Mouse (Mus musculus) intestine, embryonic 14.5 days (tissue): ENCODE measurements around the gene Gm15557. TPM values are rescaled to one million over a fixed set of nuclear protein-coding genes. Genes with fewer than 3 reads are reported as not detected.

Source experiments
- ATAC-seq: fragments of 200-750 bp; cut with Nextera tagmentation; replicated peaks from 2 replicates; pipeline ENCODE4 v1.8.0; 2017; ENCODE audit warnings: low read depth, moderate number of reproducible peaks, moderate TSS enrichment, moderate library complexity; ENCODE audit not compliant: low FRiP score, low TSS enrichment
- DNase-seq: peaks from one replicate; pipeline ENCODE4 v3.0.0-alpha.2; 2018; ENCODE audit warnings: low spot score
- H3K27ac ChIP-seq: fragments of 300-500 bp; sonication (generic); 2 replicates; pipeline ENCODE4 v1.5.1; 2014; ENCODE audit warnings: low read depth, mild to moderate bottlenecking, control low read depth
- H3K27me3 ChIP-seq: fragments of 300-500 bp; sonication (generic); replicated peaks from 2 replicates; pipeline ENCODE4 v1.6.1; 2014; ENCODE audit warnings: low read length, control low read depth; ENCODE audit not compliant: control insufficient read depth, insufficient read depth
- H3K36me3 ChIP-seq: fragments of 300-500 bp; sonication (generic); 2 replicates; pipeline ENCODE4 v1.6.1; 2014; ENCODE audit warnings: low read length, control low read depth; ENCODE audit not compliant: control insufficient read depth, insufficient read depth
- H3K4me1 ChIP-seq: fragments of 300-500 bp; sonication (generic); replicated peaks from 2 replicates; pipeline ENCODE4 v1.6.1; 2014; ENCODE audit warnings: low read length, control low read depth, mixed read lengths; ENCODE audit not compliant: control insufficient read depth, insufficient read depth
- H3K4me2 ChIP-seq: fragments of 300-500 bp; sonication (generic); 2 replicates; pipeline ENCODE4 v1.6.1; 2014; ENCODE audit warnings: low read length
- H3K4me3 ChIP-seq: fragments of 300-500 bp; sonication (generic); 2 replicates; pipeline ENCODE4 v1.5.1; 2014; ENCODE audit warnings: low read depth, low read length, control low read depth, mixed read lengths
- H3K9ac ChIP-seq: fragments of 300-500 bp; sonication (generic); 2 replicates; pipeline ENCODE4 v1.6.1; 2014; ENCODE audit warnings: mild to moderate bottlenecking, low read length
- H3K9me3 ChIP-seq: fragments of 300-500 bp; sonication (generic); 2 replicates; pipeline ENCODE4 v1.6.1; 2016; ENCODE audit warnings: low read length, control low read depth; ENCODE audit not compliant: control insufficient read depth
- WGBS: fragments of 180-500 bp; shearing (Covaris S2); extraction: QIAGEN DNeasy Blood & Tissue Kit; methylation state at CpG from one replicate; pipeline ENCODE4 v1.1.7; 2014; 5-methylcytosine and 5-hydroxymethylcytosine counted together
- polyA plus RNA-seq: library from polyadenylated mRNA; unstranded; fragments of >200 nt; fragmentation: Nextera tagmentation; extraction: Ambion mirVana; gene quantifications from 2 replicates; pipeline ENCODE4 v1.2.1, GENCODE M21; 2014

The Gm15557 gene
- polyA plus RNA-seq, 1 experiment from 2014 or later: not detected

- WGBS: 81% methylated on average over 10 of the region's 10 CpGs
- no peak overlapping the region for H3K4me2 ChIP-seq
- peaks cover 54% of the 10 kb centered on the region for H3K36me3 ChIP-seq
- H3K4me1 ChIP-seq: no peaks in the 10 kb centered on the region; the same call in none of the 2 replicates
- no peaks in the 10 kb centered on the region for H3K27me3 ChIP-seq
- H3K9ac ChIP-seq: no peak overlapping the region
- no peak overlapping the region for H3K27ac ChIP-seq
- H3K9me3 ChIP-seq: no peaks in the 10 kb centered on the region
- ATAC-seq (no peak), DNase-seq (no peak)
- H3K4me3 ChIP-seq: no peak overlapping the region
These were observed 21.3 kb downstream of the Gm15557 start for GRCm38 (mm10) chr2:155961862-155962261.

DNA sequence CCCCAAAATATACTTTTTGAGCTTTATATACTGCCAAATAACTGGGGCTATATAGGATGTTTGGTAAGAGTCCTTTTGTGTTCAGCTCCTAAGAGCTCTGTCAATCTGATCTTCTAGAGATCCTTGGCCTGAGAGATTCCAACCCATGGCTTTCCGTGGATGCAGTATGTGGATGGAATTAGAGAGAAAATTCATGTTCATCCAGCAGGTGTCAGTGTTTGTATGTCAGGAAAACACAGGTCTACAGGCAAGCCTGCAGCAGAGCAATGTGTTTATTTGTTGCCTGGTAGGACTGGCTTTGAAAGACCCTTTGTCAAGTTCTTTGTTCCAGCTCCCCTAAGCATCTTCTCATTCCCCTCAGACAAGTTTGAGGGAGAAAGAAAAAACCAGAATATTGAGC, 22.5 kb downstream of the Gm15557 start:
- no peaks in the 10 kb centered on the region; the same call in 1 of the 2 replicates for H3K4me1 ChIP-seq
- H3K27me3 ChIP-seq: no peaks in the 10 kb centered on the region
- no peak overlapping the region for H3K9ac ChIP-seq
- no peak overlapping the region for H3K4me3 ChIP-seq
- 39% methylated on average over 1 of the region's 1 CpGs for WGBS
- H3K9me3 ChIP-seq: no peaks in the 10 kb centered on the region
- peaks cover 65% of the 10 kb centered on the region for H3K36me3 ChIP-seq
- no peak for ATAC-seq
- no peak overlapping the region for H3K27ac ChIP-seq
- DNase-seq: no peak
- H3K4me2 ChIP-seq: no peak overlapping the region

DNA sequence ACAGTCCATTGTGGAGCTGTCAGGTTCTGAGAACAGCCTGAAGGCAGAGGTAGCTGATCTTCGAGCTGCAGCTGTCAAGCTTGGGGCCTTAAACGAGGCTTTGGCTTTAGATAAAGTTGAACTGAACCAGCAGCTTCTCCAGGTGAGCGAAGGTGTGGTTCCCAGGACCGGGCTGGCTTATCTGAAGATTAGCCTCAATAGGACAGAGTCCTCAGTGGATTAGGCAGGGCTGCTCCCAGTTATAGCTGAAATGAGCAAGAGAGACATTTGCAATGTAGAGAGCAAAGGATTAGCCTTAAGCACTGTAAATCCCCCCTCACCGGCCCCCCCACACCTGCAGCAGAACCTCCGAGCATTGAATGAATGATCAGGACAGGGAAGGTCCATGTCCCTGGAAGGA, 32.8 kb downstream of the Gm15557 start:
- Histone ChIP-seq H3K36me3 (peaks cover 93% of the 10 kb centered on the region), H3K9ac (no peak overlapping the region), H3K27ac (no peak overlapping the region), H3K27me3 (no peaks in the 10 kb centered on the region), H3K4me3 (no peak overlapping the region), H3K9me3 (no peaks in the 10 kb centered on the region), H3K4me2 (no peak overlapping the region), H3K4me1 (no peaks in the 10 kb centered on the region)
- WGBS: 77% methylated on average over 6 of the region's 6 CpGs
- DNase-seq: no peak
- no peak for ATAC-seq

GRCm38 (mm10) chr2:155974087-155974731, 33.7 kb downstream of the Gm15557 start:
- Histone ChIP-seq H3K36me3 (peaks cover 88% of the 10 kb centered on the region), H3K9me3 (no peaks in the 10 kb centered on the region), H3K4me2 (no peak overlapping the region), H3K4me1 (no peaks in the 10 kb centered on the region), H3K27me3 (no peaks in the 10 kb centered on the region), H3K27ac (no peak overlapping the region), H3K4me3 (no peak overlapping the region), H3K9ac (no peak overlapping the region)
- DNase-seq (no peak), ATAC-seq (no peak)
- 84% methylated on average over 14 of the region's 14 CpGs for WGBS

DNA sequence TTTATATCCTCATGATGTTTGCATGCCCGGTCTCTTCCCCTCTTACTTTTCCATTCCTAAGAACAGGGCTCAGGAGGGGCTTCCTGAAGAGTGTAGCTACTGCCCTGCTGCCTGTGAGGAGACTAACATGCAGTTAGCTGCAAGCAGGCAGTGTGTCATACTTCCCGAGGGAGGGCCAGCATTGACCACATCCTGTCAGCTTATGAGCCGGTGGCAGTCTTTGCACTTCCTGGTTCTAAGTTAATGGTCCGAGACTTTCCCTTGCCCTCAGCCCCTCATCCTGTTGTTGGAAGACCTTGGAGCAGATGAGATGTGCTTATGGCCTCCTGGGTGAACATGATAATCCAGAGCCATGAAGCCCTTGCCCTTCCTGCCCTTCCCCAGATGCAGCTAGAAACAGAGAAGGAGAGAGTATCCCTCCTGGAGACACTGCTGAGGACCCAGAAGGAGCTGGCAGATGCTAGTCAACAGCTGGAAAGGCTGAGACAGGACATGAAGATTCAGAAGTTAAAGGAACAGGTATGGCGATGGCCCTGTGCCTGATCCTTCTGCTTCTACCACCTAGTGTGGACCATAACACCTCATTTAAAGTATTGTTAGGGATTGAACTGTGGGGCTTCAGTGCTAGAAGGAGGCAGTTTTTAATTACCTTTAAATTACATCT, 38.9 kb downstream of the Gm15557 start:
- Histone ChIP-seq H3K27ac (no peak overlapping the region), H3K4me2 (no peak overlapping the region), H3K9me3 (no peaks in the 10 kb centered on the region), H3K36me3 (peaks cover 92% of the 10 kb centered on the region), H3K27me3 (no peaks in the 10 kb centered on the region), H3K9ac (no peak overlapping the region), H3K4me3 (no peak overlapping the region), H3K4me1 (no peaks in the 10 kb centered on the region)
- DNase-seq: no peak
- 86% methylated on average over 5 of the region's 5 CpGs for WGBS
- ATAC-seq: no peak

DNA sequence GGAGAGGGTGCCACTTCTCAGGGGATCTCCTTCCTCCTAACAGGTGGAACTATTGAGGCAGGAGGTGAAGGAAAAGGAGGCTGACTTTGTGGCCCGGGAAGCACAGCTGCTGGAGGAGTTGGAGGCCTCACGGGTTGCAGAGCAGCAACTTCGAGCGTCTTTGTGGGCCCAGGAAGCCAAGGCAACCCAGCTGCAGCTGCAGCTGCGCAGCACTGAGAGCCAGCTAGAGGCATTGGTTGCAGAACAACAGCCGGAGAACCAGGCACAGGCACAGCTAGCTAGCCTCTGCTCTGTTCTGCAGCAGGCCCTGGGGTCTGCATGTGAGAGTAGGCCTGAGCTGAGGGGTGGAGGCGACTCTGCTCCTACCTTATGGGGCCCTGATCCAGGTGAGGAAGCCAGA, 45.2 kb downstream of the Gm15557 start:
- no peaks in the 10 kb centered on the region for H3K27me3 ChIP-seq
- no peaks in the 10 kb centered on the region for H3K9me3 ChIP-seq
- no peaks in the 10 kb centered on the region for H3K4me1 ChIP-seq
- H3K4me3 ChIP-seq: no peak overlapping the region
- H3K4me2 ChIP-seq: no peak overlapping the region
- ATAC-seq (no peak), DNase-seq (no peak)
- peaks cover 99% of the 10 kb centered on the region for H3K36me3 ChIP-seq
- H3K27ac ChIP-seq: no peak overlapping the region
- H3K9ac ChIP-seq: no peak overlapping the region
- WGBS: 91% methylated on average over 7 of the region's 7 CpGs

DNA sequence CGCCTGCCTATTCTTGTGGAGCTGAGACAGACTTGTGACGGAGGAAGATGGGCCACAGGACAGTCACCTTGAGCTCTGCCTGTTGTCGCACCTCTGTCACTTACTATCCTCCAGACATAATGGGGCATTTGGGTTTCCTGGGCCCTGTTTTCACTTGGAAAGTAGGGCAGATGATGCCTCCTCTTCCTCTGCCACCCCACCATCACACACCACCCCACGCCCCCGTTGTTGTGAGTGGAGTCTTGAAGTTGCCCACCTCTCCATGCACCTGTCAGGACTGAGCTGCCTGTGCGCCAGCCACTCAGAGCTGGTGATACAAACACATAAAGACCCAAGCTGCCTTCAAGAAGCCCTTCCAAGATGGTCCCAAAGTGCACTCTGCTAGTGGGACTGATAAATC, 46.6 kb downstream of the Gm15557 start:
- DNase-seq (no peak), ATAC-seq (no peak)
- Histone ChIP-seq H3K9ac (no peak overlapping the region), H3K36me3 (peaks cover 99% of the 10 kb centered on the region), H3K27ac (no peak overlapping the region), H3K27me3 (no peaks in the 10 kb centered on the region), H3K9me3 (no peaks in the 10 kb centered on the region), H3K4me1 (no peaks in the 10 kb centered on the region), H3K4me2 (no peak overlapping the region), H3K4me3 (no peak overlapping the region)
- 94% methylated on average over 6 of the region's 6 CpGs for WGBS

GRCm38 (mm10) chr2:155989085-155989484, 48.6 kb downstream of the Gm15557 start:
- DNase-seq: no peak
- ATAC-seq: no peak
- Histone ChIP-seq H3K9me3 (no peaks in the 10 kb centered on the region), H3K9ac (no peak overlapping the region), H3K27me3 (no peaks in the 10 kb centered on the region), H3K27ac (no peak overlapping the region), H3K36me3 (peaks cover 98% of the 10 kb centered on the region), H3K4me3 (no peak overlapping the region), H3K4me2 (no peak overlapping the region), H3K4me1 (no peaks in the 10 kb centered on the region)
- 63% methylated on average over 4 of the region's 4 CpGs for WGBS

- WGBS: 91% methylated on average over 10 of the region's 10 CpGs
These were observed 50.6 kb downstream of the Gm15557 start for GRCm38 (mm10) chr2:155991151-155991550.

More at GRCm38 (mm10) chr2:155991151-155991550, 50.6 kb downstream of the Gm15557 start:
- ATAC-seq: no peak
- Histone ChIP-seq H3K9ac (no peak overlapping the region), H3K36me3 (peaks cover 98% of the 10 kb centered on the region), H3K4me2 (no peak overlapping the region), H3K27me3 (no peaks in the 10 kb centered on the region), H3K27ac (no peak overlapping the region), H3K4me1 (no peaks in the 10 kb centered on the region), H3K4me3 (no peak overlapping the region), H3K9me3 (no peaks in the 10 kb centered on the region)
- DNase-seq: no peak
